Mouse (Mus musculus): ENCODE results near the gene Atg4c. TPM values are rescaled to one million over a fixed set of nuclear protein-coding genes. Genes with fewer than 3 reads are reported as not detected.

The Atg4c gene
- total and polyA plus RNA-seq, 3 experiments = not detected

DNA sequence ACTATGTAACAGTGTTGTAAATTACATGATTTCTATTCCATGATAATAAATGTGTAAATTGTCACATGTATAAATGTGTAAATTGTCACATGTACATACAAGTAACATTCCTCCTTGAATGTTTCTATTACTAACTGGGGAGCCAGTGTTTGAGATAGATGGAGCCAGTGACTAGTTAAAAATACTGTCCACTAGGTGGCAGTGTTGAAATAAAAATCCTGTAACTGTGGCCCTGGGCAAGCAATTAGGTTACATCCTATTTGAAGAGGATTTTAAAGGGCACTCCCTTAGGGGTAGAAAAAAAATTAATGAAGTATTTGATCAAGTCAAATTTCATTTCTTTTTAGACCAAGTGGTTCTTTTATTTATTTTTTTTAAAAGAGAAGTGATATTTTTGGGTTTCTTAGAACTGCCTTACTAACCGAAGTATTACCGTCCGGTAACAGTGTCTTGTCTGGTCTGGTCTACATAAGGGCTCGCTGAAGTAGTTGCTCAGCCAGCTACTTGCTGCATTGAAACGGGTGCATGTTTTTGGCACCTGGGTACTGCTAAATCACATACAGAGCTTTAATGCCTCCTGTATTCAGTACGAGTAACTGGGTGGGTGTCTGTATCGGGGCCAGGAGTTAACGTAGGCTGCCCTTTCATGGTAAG, 41.6 kb downstream of the Atg4c start:
- Histone ChIP-seq H3K27me3 (ENCODE audit: insufficient read depth, low read length) (no peaks in the 10 kb centered on the region), H3K4me1 (ENCODE audit: insufficient read depth, low read depth, low read length) (no peaks in the 10 kb centered on the region), H3K36me3 (replicated peaks) (no peaks in the 10 kb centered on the region), H3K4me3 (ENCODE audit: low read depth, low read length) (no peak overlapping the region), H3K9me3 (replicated peaks) (peaks cover 15% of the 10 kb centered on the region)
- TF ChIP-seq TAL1 (conservative IDR thresholded peaks at IDR 0.05; ENCODE audit: low read depth, low read length) = no peak
- no peak for TF ChIP-seq GATA1 (IDR thresholded peaks at IDR 0.05; ENCODE audit: borderline replicate concordance, low read length)
- TF ChIP-seq GATA2 (IDR thresholded peaks at IDR 0.05; ENCODE audit: borderline replicate concordance, low read depth, low read length) = no peak
- TF ChIP-seq CTCF (IDR thresholded peaks at IDR 0.05; ENCODE audit: low read depth, low read length) = no peak
- no peak for TF ChIP-seq POLR2AphosphoS5 (IDR thresholded peaks at IDR 0.05; ENCODE audit: insufficient replicate concordance, low read depth, low read length)
- no peak for DNase-seq (ENCODE audit: low spot score)
- no peak for ATAC-seq (ENCODE audit: extremely low read depth, insufficient number of reproducible peaks, low FRiP score, poor library complexity, severe bottlenecking)

GRCm38 (mm10) chr4:99238305-99238704, 44.6 kb downstream of the Atg4c start:
- H3K27me3 ChIP-seq (ENCODE audit: insufficient read depth, low read length) = no peaks in the 10 kb centered on the region
- peaks cover 24% of the 10 kb centered on the region for H3K9me3 ChIP-seq (replicated peaks)
- TF ChIP-seq POLR2AphosphoS5 (IDR thresholded peaks at IDR 0.05; ENCODE audit: insufficient replicate concordance, low read depth, low read length) (no peak), TAL1 (conservative IDR thresholded peaks at IDR 0.05; ENCODE audit: low read depth, low read length) (no peak), CTCF (IDR thresholded peaks at IDR 0.05; ENCODE audit: low read depth, low read length) (no peak), GATA2 (IDR thresholded peaks at IDR 0.05; ENCODE audit: borderline replicate concordance, low read depth, low read length) (no peak), GATA1 (IDR thresholded peaks at IDR 0.05; ENCODE audit: borderline replicate concordance, low read length) (no peak)
- H3K36me3 ChIP-seq (replicated peaks) = no peaks in the 10 kb centered on the region
- no peak for DNase-seq (ENCODE audit: low spot score)
- no peak overlapping the region for H3K4me3 ChIP-seq (ENCODE audit: low read depth, low read length)
- H3K4me1 ChIP-seq (ENCODE audit: insufficient read depth, low read depth, low read length) = no peaks in the 10 kb centered on the region
- ATAC-seq (ENCODE audit: extremely low read depth, insufficient number of reproducible peaks, low FRiP score, poor library complexity, severe bottlenecking) = no peak

GRCm38 (mm10) chr4:99241674-99242073, 47.9 kb downstream of the Atg4c start:
- no peaks in the 10 kb centered on the region for H3K4me1 ChIP-seq (ENCODE audit: insufficient read depth, low read depth, low read length)
- no peaks in the 10 kb centered on the region for H3K36me3 ChIP-seq (replicated peaks)
- H3K4me3 ChIP-seq (ENCODE audit: low read depth, low read length) = no peak overlapping the region
- TF ChIP-seq GATA2 (IDR thresholded peaks at IDR 0.05; ENCODE audit: borderline replicate concordance, low read depth, low read length) (no peak), POLR2AphosphoS5 (IDR thresholded peaks at IDR 0.05; ENCODE audit: insufficient replicate concordance, low read depth, low read length) (no peak), GATA1 (IDR thresholded peaks at IDR 0.05; ENCODE audit: borderline replicate concordance, low read length) (no peak), TAL1 (conservative IDR thresholded peaks at IDR 0.05; ENCODE audit: low read depth, low read length) (no peak), CTCF (IDR thresholded peaks at IDR 0.05; ENCODE audit: low read depth, low read length) (no peak)
- H3K9me3 ChIP-seq (replicated peaks) = peaks cover 19% of the 10 kb centered on the region
- H3K27me3 ChIP-seq (ENCODE audit: insufficient read depth, low read length) = no peaks in the 10 kb centered on the region
- ATAC-seq (ENCODE audit: extremely low read depth, insufficient number of reproducible peaks, low FRiP score, poor library complexity, severe bottlenecking) (no peak), DNase-seq (ENCODE audit: low spot score) (no peak)

DNA sequence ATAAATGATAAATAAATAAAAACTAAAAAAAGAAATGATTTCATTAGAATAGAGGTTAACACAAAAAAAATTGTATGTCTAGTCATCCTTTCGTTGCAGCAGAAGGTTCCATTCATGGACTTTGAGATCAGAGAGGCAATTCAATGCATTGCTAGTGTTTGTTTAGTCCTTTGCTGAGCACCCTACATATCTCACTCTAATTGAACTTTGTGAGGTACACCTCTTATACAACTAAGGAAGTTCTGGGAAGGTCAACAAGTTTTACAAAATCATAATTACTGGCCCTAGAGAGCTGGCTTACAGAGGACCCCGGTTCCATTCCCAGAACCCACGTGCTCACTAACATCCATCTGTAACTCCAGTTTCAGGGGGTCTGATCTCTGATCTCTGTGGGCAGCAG, 55.6 kb downstream of the Atg4c start:
- Histone ChIP-seq H3K4me3 (ENCODE audit: low read depth, low read length) (no peak overlapping the region), H3K9me3 (replicated peaks) (peaks cover 29% of the 10 kb centered on the region), H3K4me1 (ENCODE audit: insufficient read depth, low read depth, low read length) (no peaks in the 10 kb centered on the region), H3K27me3 (ENCODE audit: insufficient read depth, low read length) (no peaks in the 10 kb centered on the region), H3K36me3 (replicated peaks) (no peaks in the 10 kb centered on the region)
- ATAC-seq (ENCODE audit: extremely low read depth, insufficient number of reproducible peaks, low FRiP score, poor library complexity, severe bottlenecking) = no peak
- no peak for DNase-seq (ENCODE audit: low spot score)
- no peak for TF ChIP-seq CTCF (IDR thresholded peaks at IDR 0.05; ENCODE audit: low read depth, low read length)
- TF ChIP-seq POLR2AphosphoS5 (IDR thresholded peaks at IDR 0.05; ENCODE audit: insufficient replicate concordance, low read depth, low read length) = no peak
- TF ChIP-seq GATA2 (IDR thresholded peaks at IDR 0.05; ENCODE audit: borderline replicate concordance, low read depth, low read length) = no peak
- no peak for TF ChIP-seq GATA1 (IDR thresholded peaks at IDR 0.05; ENCODE audit: borderline replicate concordance, low read length)
- no peak for TF ChIP-seq TAL1 (conservative IDR thresholded peaks at IDR 0.05; ENCODE audit: low read depth, low read length)

GRCm38 (mm10) chr4:99249826-99250225, 56.1 kb downstream of the Atg4c start:
- peaks cover 29% of the 10 kb centered on the region for H3K9me3 ChIP-seq (replicated peaks)
- no peaks in the 10 kb centered on the region for H3K4me1 ChIP-seq (ENCODE audit: insufficient read depth, low read depth, low read length)
- no peak overlapping the region for H3K4me3 ChIP-seq (ENCODE audit: low read depth, low read length)
- H3K27me3 ChIP-seq (ENCODE audit: insufficient read depth, low read length) = no peaks in the 10 kb centered on the region
- DNase-seq (ENCODE audit: low spot score) (no peak), ATAC-seq (ENCODE audit: extremely low read depth, insufficient number of reproducible peaks, low FRiP score, poor library complexity, severe bottlenecking) (no peak)
- TF ChIP-seq TAL1 (conservative IDR thresholded peaks at IDR 0.05; ENCODE audit: low read depth, low read length) (no peak), POLR2AphosphoS5 (IDR thresholded peaks at IDR 0.05; ENCODE audit: insufficient replicate concordance, low read depth, low read length) (no peak), CTCF (IDR thresholded peaks at IDR 0.05; ENCODE audit: low read depth, low read length) (no peak), GATA1 (IDR thresholded peaks at IDR 0.05; ENCODE audit: borderline replicate concordance, low read length) (no peak)
- no peaks in the 10 kb centered on the region for H3K36me3 ChIP-seq (replicated peaks)

- Histone ChIP-seq H3K27me3 (ENCODE audit: insufficient read depth, low read length) (no peaks in the 10 kb centered on the region), H3K36me3 (replicated peaks) (no peaks in the 10 kb centered on the region), H3K4me3 (ENCODE audit: low read depth, low read length) (no peak overlapping the region), H3K9me3 (replicated peaks) (peaks cover 32% of the 10 kb centered on the region), H3K4me1 (ENCODE audit: insufficient read depth, low read depth, low read length) (no peaks in the 10 kb centered on the region)
- no peak for ATAC-seq (ENCODE audit: extremely low read depth, insufficient number of reproducible peaks, low FRiP score, poor library complexity, severe bottlenecking)
- TF ChIP-seq POLR2AphosphoS5 (IDR thresholded peaks at IDR 0.05; ENCODE audit: insufficient replicate concordance, low read depth, low read length) (no peak), GATA1 (IDR thresholded peaks at IDR 0.05; ENCODE audit: borderline replicate concordance, low read length) (no peak), CTCF (IDR thresholded peaks at IDR 0.05; ENCODE audit: low read depth, low read length) (no peak), GATA2 (IDR thresholded peaks at IDR 0.05; ENCODE audit: borderline replicate concordance, low read depth, low read length) (no peak), TAL1 (conservative IDR thresholded peaks at IDR 0.05; ENCODE audit: low read depth, low read length) (no peak)
- DNase-seq (ENCODE audit: low spot score) = no peak
Observed at GRCm38 (mm10) chr4:99252957-99253356, 59.2 kb downstream of the Atg4c start.
